ENCODE assay signal across 20 mouse cellular contexts in genomic region chrX:142537259-142537963, GRCm38 (mm10).
DNase-seq lines count a peak whose midpoint lies in the region; ATAC-seq and TF ChIP-seq lines count a peak whose summit lies in the region.
"Had no signal": no experiment of that assay in that cellular context is flagged by ENCODE, and none has a peak within 500 bp of the region (broad histone marks: within the 10 kb centered on the region; RNA-seq: fewer than 3 reads in every experiment).

No protein-coding gene starts in this region.

- no peak overlapping the region for H3K4me3 ChIP-seq in C2C12 (ENCODE audit: insufficient read depth, poor library complexity, severe bottlenecking)
- no peak overlapping the region for H3K4me3 ChIP-seq in bone marrow macrophage, adult 2 months (ENCODE audit: insufficient read depth, low read length)
- H3K4me3 ChIP-seq: embryonic facial prominence, embryonic 10.5 days; heart, adult 2 months; heart, embryonic 15.5 days; kidney, embryonic 15.5 days; midbrain, embryonic 10.5 days; neural tube, embryonic 13.5 days; stomach, embryonic 15.5 days had no signal

- H3K36me3 ChIP-seq in C2C12 (ENCODE audit: control insufficient read depth, insufficient read depth), result no peaks in the 10 kb centered on the region
- H3K36me3 ChIP-seq: embryonic facial prominence, embryonic 10.5 days; heart, embryonic 15.5 days; kidney, embryonic 15.5 days; midbrain, embryonic 10.5 days; neural tube, embryonic 13.5 days; stomach, embryonic 15.5 days had no signal

- DNase-seq in 416B (ENCODE audit: low read depth), result peak; percentile 82
- no peak for DNase-seq in c-Kit-positive CD71-positive TER-119-positive erythroid progenitor cells, embryonic 14.5 days (ENCODE audit: low spot score)
- no peak for DNase-seq in layer of hippocampus, postnatal 36 days
- DNase-seq in right cerebral cortex, postnatal 25 days, result no peak
- DNase-seq: adrenal gland, postnatal 25 days; cerebellum, adult 2 months; gastrocnemius, postnatal 10 days; heart, adult 2 months; lung, postnatal 10 days had no signal

- no peak for TF ChIP-seq CTCF in C2C12 (IDR thresholded peaks at IDR 0.05; ENCODE audit: control insufficient read depth, insufficient read depth, insufficient read length)
- no peak for TF ChIP-seq CTCF in bone marrow macrophage, adult 2 months (IDR thresholded peaks at IDR 0.05; ENCODE audit: low read depth, low read length)

- no peak for TF ChIP-seq POLR2A in bone marrow macrophage, adult 2 months (IDR thresholded peaks at IDR 0.05; ENCODE audit: borderline replicate concordance, low read depth, low read length)

- peak; percentile 35; the same call in 1 of the 2 replicates for ATAC-seq in monocyte, adult 5-6 weeks (replicated peaks; ENCODE audit: insufficient number of reproducible peaks, low FRiP score, low TSS enrichment, poor library complexity, severe bottlenecking)
- ATAC-seq: hindbrain, embryonic 16.5 days; intestine, embryonic 16.5 days had no signal

- no peaks in the 10 kb centered on the region for H3K79me3 ChIP-seq in C2C12 (ENCODE audit: low read depth)

- H3K27ac ChIP-seq in bone marrow macrophage, adult 2 months (ENCODE audit: insufficient read depth, low read depth, low read length), result peak overlapping the region; percentile 81
- H3K27ac ChIP-seq: embryonic facial prominence, embryonic 10.5 days; heart, adult 2 months; heart, embryonic 15.5 days; kidney, embryonic 15.5 days; midbrain, embryonic 10.5 days; neural tube, embryonic 13.5 days; stomach, embryonic 15.5 days had no signal

- H3K79me2 ChIP-seq in C2C12 (ENCODE audit: control insufficient read depth, insufficient read depth), result no peaks in the 10 kb centered on the region

- peaks cover 31% of the 10 kb centered on the region for H3K4me1 ChIP-seq in bone marrow macrophage, adult 2 months (ENCODE audit: control insufficient read depth, insufficient read depth, low read length)
- H3K4me1 ChIP-seq: embryonic facial prominence, embryonic 10.5 days; heart, embryonic 15.5 days; neural tube, embryonic 13.5 days; stomach, embryonic 15.5 days had no signal

- H3K27me3 ChIP-seq in C2C12 (ENCODE audit: control insufficient read depth, insufficient read depth, insufficient read length), result no peaks in the 10 kb centered on the region
- H3K27me3 ChIP-seq: heart, embryonic 15.5 days; stomach, embryonic 15.5 days had no signal

- H3ac ChIP-seq in C2C12 (ENCODE audit: control insufficient read depth, insufficient read length, low read depth), result no peak overlapping the region

TF ChIP-seq in C2C12, 6 proteins besides CTCF, POLR2A, EP300 and RAD21:
- TF ChIP-seq USF1 (IDR thresholded peaks at IDR 0.05; ENCODE audit: low read depth), result no peak
- peak; percentile 5 for TF ChIP-seq CEBPB (IDR thresholded peaks at IDR 0.05; ENCODE audit: low read depth)
